Mouse (Mus musculus) embryonic facial prominence, embryonic 14.5 days (tissue): ENCODE results near the gene Hcrt. TPM values are rescaled to one million over a fixed set of nuclear protein-coding genes. Genes with fewer than 3 reads are reported as not detected.

ENCODE experiments used
- polyA plus RNA-seq: library from polyadenylated mRNA; unstranded; fragments of >200 nt; fragmentation: Nextera tagmentation; extraction: Ambion mirVana; gene quantifications from 2 replicates; pipeline ENCODE4 v1.2.1, GENCODE M21; 2014

Hcrt gene
- polyA plus RNA-seq, 1 experiment from 2014 or later = not detected

Other genes starting within 250 kb of the Hcrt start
- gene Acly, start 234.9 kb downstream of the Hcrt start, polyA plus RNA-seq = 114 and 148 TPM in 2 replicates
- 1.4 and 2.4 TPM in 2 replicates for gene Ttc25, start 217.3 kb downstream of the Hcrt start, polyA plus RNA-seq
- gene Cnp, start 188.0 kb downstream of the Hcrt start, polyA plus RNA-seq = 33.6 and 37.3 TPM in 2 replicates
- 67.1 and 81.0 TPM in 2 replicates for gene Nkiras2, start 143.7 kb downstream of the Hcrt start, polyA plus RNA-seq
- gene Dnajc7, start 142.8 kb downstream of the Hcrt start, polyA plus RNA-seq = 58.2 and 64.5 TPM in 2 replicates
- 1.7 TPM in 2 replicates for gene Zfp385c, start 70.5 kb downstream of the Hcrt start, polyA plus RNA-seq
- 1.7 and 2.0 TPM in 2 replicates for gene Dhx58, start 58.7 kb downstream of the Hcrt start, polyA plus RNA-seq
- 50.6 and 52.9 TPM in 2 replicates for gene Kat2a, start 50.5 kb downstream of the Hcrt start, polyA plus RNA-seq
- gene Hspb9, start 49.1 kb downstream of the Hcrt start, polyA plus RNA-seq = 0.34 TPM in 1 of 2 replicates, not detected in the other
- gene Rab5c, start 24.7 kb downstream of the Hcrt start, polyA plus RNA-seq = 70.7 and 73.9 TPM in 2 replicates
- 0.41 and 0.64 TPM in 2 replicates for gene Kcnh4, start 3.0 kb downstream of the Hcrt start, polyA plus RNA-seq
- gene Ghdc, start 8.0 kb upstream of the Hcrt start, polyA plus RNA-seq = 3.6 and 4.4 TPM in 2 replicates
- 24.5 and 27.6 TPM in 2 replicates for gene Stat5b, start 87.8 kb upstream of the Hcrt start, polyA plus RNA-seq
- gene Stat5a, start 96.4 kb upstream of the Hcrt start, polyA plus RNA-seq = 8.2 and 9.2 TPM in 2 replicates
- 71.4 and 82.9 TPM in 2 replicates for gene Stat3, start 176.6 kb upstream of the Hcrt start, polyA plus RNA-seq
- gene Cavin1, start 208.0 kb upstream of the Hcrt start, polyA plus RNA-seq = 145 and 160 TPM in 2 replicates
- gene Atp6v0a1, start 246.5 kb upstream of the Hcrt start, polyA plus RNA-seq = 35.0 and 37.9 TPM in 2 replicates